Mouse (Mus musculus) neural tube, embryonic 11.5 days (tissue): ENCODE measurements around the gene Blmh. TPM values are rescaled to one million over a fixed set of nuclear protein-coding genes. Genes with fewer than 3 reads are reported as not detected.
A peak's percentile ranks its signal among the peaks of the same experiment; 100 is the strongest.

Source experiments
- ATAC-seq: fragments of 200-750 bp; cut with Nextera tagmentation; 2 replicates; pipeline ENCODE4 v1.8.0; 2017; ENCODE audit warnings: moderate number of reproducible peaks, mild to moderate bottlenecking, moderate TSS enrichment, moderate library complexity; ENCODE audit not compliant: insufficient read depth, low FRiP score, low TSS enrichment
- DNase-seq: peaks from one replicate; pipeline ENCODE4 v3.0.0-alpha.2; 2015; ENCODE audit warnings: low spot score
- H3K27ac ChIP-seq: fragments of 300-500 bp; sonication (generic); 2 replicates; pipeline ENCODE4 v1.5.1; 2014; ENCODE audit warnings: low read depth, mild to moderate bottlenecking, low read length
- H3K27me3 ChIP-seq: fragments of 300-500 bp; sonication (generic); 2 replicates; pipeline ENCODE4 v1.6.1; 2014; ENCODE audit warnings: mild to moderate bottlenecking, low read length, mixed read lengths; ENCODE audit not compliant: control insufficient read depth, insufficient read depth
- H3K36me3 ChIP-seq: fragments of 300-500 bp; sonication (generic); 2 replicates; pipeline ENCODE4 v1.6.1; 2014; ENCODE audit warnings: mild to moderate bottlenecking, low read length, moderate library complexity, mixed read lengths; ENCODE audit not compliant: control insufficient read depth, insufficient read depth
- H3K4me1 ChIP-seq: fragments of 300-500 bp; sonication (generic); 2 replicates; pipeline ENCODE4 v1.6.1; 2014; ENCODE audit warnings: low read length, mixed read lengths; ENCODE audit not compliant: control insufficient read depth, insufficient read depth
- H3K4me2 ChIP-seq: fragments of 300-500 bp; sonication (generic); 2 replicates; pipeline ENCODE4 v1.6.1; 2014; ENCODE audit warnings: low read depth, mild to moderate bottlenecking, moderate library complexity
- H3K4me3 ChIP-seq: fragments of 300-500 bp; sonication (generic); 2 replicates; pipeline ENCODE4 v1.5.1; 2014; ENCODE audit warnings: low read depth, low read length
- H3K9ac ChIP-seq: fragments of 300-500 bp; sonication (generic); 2 replicates; pipeline ENCODE4 v1.6.1; 2014; ENCODE audit warnings: mild to moderate bottlenecking, low read length
- H3K9me3 ChIP-seq: fragments of 300-500 bp; sonication (generic); 2 replicates; pipeline ENCODE4 v1.6.1; 2016; ENCODE audit warnings: low read length; ENCODE audit not compliant: control insufficient read depth
- WGBS: fragments of 180-500 bp; shearing (Covaris S2); extraction: QIAGEN DNeasy Blood & Tissue Kit; methylation state at CpG from one replicate; pipeline ENCODE4 v1.1.7; 2014; 5-methylcytosine and 5-hydroxymethylcytosine counted together
- polyA plus RNA-seq: library from polyadenylated mRNA; unstranded; fragments of >200 nt; fragmentation: Nextera tagmentation; extraction: Ambion mirVana; gene quantifications from 2 replicates; pipeline ENCODE4 v1.2.1, GENCODE M21; 2014

The Blmh gene
- polyA plus RNA-seq, 1 experiment from 2014 or later, result 180 TPM

DNA sequence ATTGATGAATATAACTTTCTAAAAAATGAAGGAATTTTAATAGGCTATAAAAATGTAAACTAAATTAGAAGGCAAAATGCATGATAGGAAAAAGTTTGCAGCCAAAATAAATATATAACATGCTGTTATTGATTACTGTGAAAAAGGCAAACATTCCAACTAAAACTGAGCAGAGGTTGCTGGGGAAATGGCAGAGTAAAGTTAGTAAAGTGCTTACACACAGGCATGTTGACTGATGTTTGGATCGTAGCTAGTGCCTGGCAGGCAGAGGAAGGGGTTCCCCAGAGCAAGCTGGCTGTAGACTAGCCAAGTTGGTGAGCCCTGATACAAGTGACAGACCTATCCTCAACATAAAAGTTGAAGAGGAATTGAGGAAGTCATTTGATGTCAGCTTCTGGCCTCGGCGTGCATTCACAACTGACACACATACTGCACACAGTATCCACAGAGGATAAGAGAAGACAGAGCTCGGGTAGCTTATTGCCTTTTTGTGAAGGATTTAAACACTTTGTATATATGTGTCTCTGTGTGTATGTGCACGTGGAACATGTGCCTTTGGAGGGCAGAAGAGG is 57.0 kb downstream of the Blmh start:
- Histone ChIP-seq H3K9me3 (no peaks in the 10 kb centered on the region), H3K36me3 (peaks cover 5% of the 10 kb centered on the region), H3K27me3 (no peaks in the 10 kb centered on the region), H3K4me1 (no peaks in the 10 kb centered on the region), H3K4me2 (no peak overlapping the region), H3K4me3 (no peak overlapping the region), H3K27ac (no peak overlapping the region), H3K9ac (no peak overlapping the region)
- WGBS, result 87% methylated on average over 5 of the region's 5 CpGs
- ATAC-seq (no peak), DNase-seq (no peak)

DNA sequence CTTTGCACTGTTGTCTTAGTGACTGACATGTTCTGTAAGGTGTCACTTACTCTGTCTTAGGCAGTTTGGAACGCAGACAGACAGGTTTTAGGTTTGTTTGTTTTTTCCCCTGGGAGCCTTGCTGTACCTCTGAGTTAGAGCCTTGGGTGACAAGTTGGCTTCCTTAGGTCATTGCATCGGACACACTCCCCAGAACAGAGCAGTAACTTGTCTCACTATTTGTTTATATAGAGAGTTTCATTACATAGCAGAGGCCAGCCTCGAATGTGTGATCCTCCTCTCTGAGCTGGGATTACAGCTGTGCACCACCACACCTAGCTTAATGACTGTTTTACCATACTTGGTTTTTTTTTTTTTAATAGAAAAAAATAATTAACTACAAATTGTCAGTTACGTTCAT is 57.8 kb downstream of the Blmh start:
- peaks cover 8% of the 10 kb centered on the region for H3K36me3 ChIP-seq
- no peak overlapping the region for H3K4me2 ChIP-seq
- DNase-seq (no peak), ATAC-seq (no peak)
- no peak overlapping the region for H3K9ac ChIP-seq
- H3K4me1 ChIP-seq, result no peaks in the 10 kb centered on the region
- no peaks in the 10 kb centered on the region for H3K27me3 ChIP-seq
- no peaks in the 10 kb centered on the region for H3K9me3 ChIP-seq
- 84% methylated on average over 4 of the region's 4 CpGs for WGBS
- H3K4me3 ChIP-seq, result no peak overlapping the region
- H3K27ac ChIP-seq, result no peak overlapping the region

DNA sequence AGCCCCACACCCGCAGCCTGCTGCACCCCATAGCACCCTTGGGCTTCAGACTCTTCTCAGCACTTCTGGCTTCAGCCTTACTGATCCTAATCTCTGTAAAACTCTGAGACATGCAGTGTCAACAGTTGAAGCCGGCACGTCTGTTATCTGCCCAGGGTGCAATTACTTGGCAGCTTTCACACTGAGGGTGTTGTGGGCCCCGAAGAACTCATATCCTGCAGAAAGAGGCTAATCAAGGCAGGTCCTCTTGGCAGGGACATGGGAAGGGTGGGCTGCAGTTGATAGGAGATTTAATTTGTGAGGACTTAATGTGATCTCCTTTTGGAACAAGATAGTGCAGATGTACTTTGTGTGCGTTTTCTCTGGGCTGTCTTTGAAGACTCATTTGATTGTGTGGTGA is 59.0 kb downstream of the Blmh start:
- no peak overlapping the region for H3K9ac ChIP-seq
- 85% methylated on average over 5 of the region's 5 CpGs for WGBS
- no peak overlapping the region for H3K4me2 ChIP-seq
- no peaks in the 10 kb centered on the region for H3K9me3 ChIP-seq
- H3K4me3 ChIP-seq, result no peak overlapping the region
- peaks cover 9% of the 10 kb centered on the region for H3K36me3 ChIP-seq
- no peaks in the 10 kb centered on the region for H3K4me1 ChIP-seq
- ATAC-seq (no peak), DNase-seq (no peak)
- H3K27ac ChIP-seq, result no peak overlapping the region
- no peaks in the 10 kb centered on the region for H3K27me3 ChIP-seq

DNA sequence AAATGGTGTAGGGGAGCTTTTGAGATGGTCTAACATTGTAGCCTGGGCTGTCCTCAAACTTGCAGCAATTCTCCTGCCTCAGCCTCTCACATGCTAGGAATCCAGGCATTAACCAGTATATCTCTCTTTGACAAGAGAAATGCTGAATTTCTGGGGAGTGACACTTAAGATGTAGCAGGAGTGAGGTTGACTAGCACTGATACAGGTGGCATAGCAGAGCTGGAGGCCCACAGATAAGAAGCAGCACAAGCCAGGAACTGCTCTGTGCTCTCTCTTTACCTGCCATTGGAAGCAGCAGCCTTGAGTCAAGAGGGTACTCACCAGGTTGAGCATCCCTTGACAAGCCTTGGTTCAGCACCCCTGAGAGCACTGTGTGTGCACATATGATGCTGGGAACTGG is 59.6 kb downstream of the Blmh start:
- DNase-seq, result no peak
- H3K36me3 ChIP-seq, result peaks cover 9% of the 10 kb centered on the region
- H3K4me1 ChIP-seq, result no peaks in the 10 kb centered on the region
- ATAC-seq, result no peak
- H3K9ac ChIP-seq, result no peak overlapping the region
- no peaks in the 10 kb centered on the region for H3K27me3 ChIP-seq
- H3K9me3 ChIP-seq, result no peaks in the 10 kb centered on the region
- H3K4me2 ChIP-seq, result no peak overlapping the region
- H3K4me3 ChIP-seq, result no peak overlapping the region
- H3K27ac ChIP-seq, result no peak overlapping the region

DNA sequence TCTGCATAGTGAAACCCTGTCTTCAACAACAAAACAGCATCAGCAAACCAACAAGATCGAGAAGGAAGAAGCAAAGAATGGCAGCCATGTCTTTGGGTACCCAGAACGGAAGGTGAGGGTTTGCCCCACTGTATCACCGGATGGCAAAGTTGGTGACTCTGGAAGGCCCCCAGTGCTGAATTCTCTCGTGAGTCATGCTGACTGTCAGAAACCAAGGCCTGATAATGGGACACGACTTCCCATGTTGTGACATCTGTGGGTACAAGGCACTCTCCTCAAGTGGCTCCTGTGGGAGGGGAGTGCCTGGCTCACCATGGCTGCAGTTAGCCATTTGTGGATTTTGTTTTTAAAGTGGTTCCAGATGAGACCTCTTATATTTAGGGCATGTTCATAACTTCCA is 66.2 kb downstream of the Blmh start:
- H3K27me3 ChIP-seq, result no peaks in the 10 kb centered on the region
- DNase-seq, result no peak
- no peak for ATAC-seq
- H3K9ac ChIP-seq, result no peak overlapping the region
- no peak overlapping the region for H3K4me2 ChIP-seq
- peaks cover 7% of the 10 kb centered on the region for H3K36me3 ChIP-seq
- no peak overlapping the region for H3K4me3 ChIP-seq
- H3K4me1 ChIP-seq, result no peaks in the 10 kb centered on the region
- no peak overlapping the region for H3K27ac ChIP-seq
- WGBS, result 72% methylated on average over 5 of the region's 5 CpGs
- H3K9me3 ChIP-seq, result no peaks in the 10 kb centered on the region

DNA sequence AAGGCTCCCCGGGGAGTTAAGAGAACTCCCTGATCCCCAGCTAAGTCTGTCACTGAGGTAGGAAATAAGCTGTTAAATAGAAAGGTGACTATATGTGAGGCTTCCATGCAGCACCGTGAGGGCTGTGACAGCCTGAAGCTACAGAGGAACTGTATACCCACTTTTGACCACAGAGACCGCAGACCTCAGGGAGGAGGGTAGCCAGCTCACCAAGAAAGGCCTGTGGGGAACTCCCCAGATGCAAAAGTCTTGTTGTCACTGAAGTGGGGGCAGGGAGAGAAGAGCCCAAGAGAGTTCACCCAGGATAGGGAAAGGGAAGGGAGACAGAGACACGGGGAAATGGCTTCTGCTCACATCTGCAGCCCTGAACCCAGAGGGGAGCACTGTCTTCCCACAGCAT is 68.3 kb downstream of the Blmh start:
- H3K9ac ChIP-seq, result no peak overlapping the region

DNA sequence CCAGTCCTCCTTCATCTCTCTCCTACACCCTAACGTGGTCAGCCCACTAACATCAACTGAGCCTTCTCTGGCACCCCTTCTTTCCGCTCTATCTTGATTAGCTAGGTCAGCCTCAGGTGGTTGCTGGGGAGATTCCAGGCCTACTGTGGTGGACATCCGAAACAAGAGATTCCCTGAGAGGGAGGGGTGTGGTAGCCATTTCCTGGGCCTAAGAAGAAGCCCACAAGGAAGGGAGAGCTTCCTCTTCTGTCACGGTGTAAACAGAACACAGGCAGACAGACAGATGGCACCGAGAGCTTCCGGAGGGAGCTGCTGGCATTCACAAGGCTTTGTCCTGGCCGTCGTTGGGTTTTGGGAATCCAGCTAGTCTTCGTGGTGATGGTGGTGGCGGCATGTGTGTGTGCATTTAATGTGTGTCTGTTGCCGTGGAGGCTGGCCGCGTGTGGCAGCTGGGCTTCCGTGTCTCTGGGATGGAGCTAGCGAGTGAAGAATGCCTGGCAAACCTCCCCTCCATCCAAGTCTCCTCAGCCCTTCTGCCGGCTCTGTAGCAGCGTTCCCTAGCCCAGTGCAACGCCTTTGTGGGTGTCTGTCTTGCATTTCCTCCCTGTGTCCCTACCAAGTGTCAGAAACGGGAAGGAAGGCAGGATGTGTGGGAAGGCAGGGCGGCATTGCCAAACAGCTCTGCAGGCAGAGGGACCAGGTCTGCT is 71.5 kb downstream of the Blmh start:
- Histone ChIP-seq H3K4me3 (no peak overlapping the region), H3K27me3 (peaks cover 36% of the 10 kb centered on the region), H3K27ac (no peak overlapping the region), H3K36me3 (no peaks in the 10 kb centered on the region), H3K9me3 (no peaks in the 10 kb centered on the region), H3K4me2 (no peak overlapping the region), H3K9ac (no peak overlapping the region), H3K4me1 (peaks cover 8% of the 10 kb centered on the region; the same call in 1 of the 2 replicates)
- WGBS, result 65% methylated on average over 20 of the region's 20 CpGs
- no peak for ATAC-seq
- no peak for DNase-seq

More for the DNA sequence above, 68.3 kb downstream of the Blmh start:
- 42% methylated on average over 4 of the region's 4 CpGs for WGBS
- no peak for ATAC-seq
- Histone ChIP-seq H3K9me3 (no peaks in the 10 kb centered on the region), H3K27ac (no peak overlapping the region), H3K4me1 (0 out of 2 replicates have a peak, but pooled peaks cover under 1% of the 10 kb centered on the region), H3K27me3 (peaks cover 13% of the 10 kb centered on the region), H3K36me3 (no peaks in the 10 kb centered on the region), H3K4me2 (no peak overlapping the region), H3K4me3 (no peak overlapping the region)
- no peak for DNase-seq

DNA sequence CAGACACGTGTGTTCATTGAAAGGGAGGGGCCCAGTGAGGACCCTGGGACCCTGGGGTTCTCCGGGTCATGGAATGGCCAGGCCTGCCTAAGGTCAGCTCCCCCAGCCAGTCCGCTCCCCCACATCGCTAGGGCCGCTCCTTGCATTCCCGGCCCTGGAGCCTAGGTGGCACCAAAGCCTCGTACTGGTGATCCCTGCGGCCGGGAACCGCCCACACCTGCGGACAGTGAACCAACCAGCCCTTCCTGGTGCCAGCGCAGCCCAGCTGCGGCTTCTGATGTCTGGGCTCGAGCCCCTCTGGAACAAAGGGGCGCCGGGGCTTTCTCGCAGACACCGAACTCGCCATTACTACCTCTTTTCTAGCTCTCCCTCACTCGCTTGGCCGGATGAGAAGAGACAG is 72.7 kb downstream of the Blmh start:
- H3K9ac ChIP-seq, result peak overlapping the region; percentile 44; the same call in 1 of the 2 replicates
- H3K27me3 ChIP-seq, result peaks cover 36% of the 10 kb centered on the region
- under 1% methylated on average over 21 of the region's 21 CpGs for WGBS
- H3K9me3 ChIP-seq, result no peaks in the 10 kb centered on the region
- H3K4me1 ChIP-seq, result peaks cover 8% of the 10 kb centered on the region; the same call in 1 of the 2 replicates
- DNase-seq, result peak; percentile 88
- no peak overlapping the region for H3K27ac ChIP-seq
- H3K36me3 ChIP-seq, result no peaks in the 10 kb centered on the region
- H3K4me2 ChIP-seq, result peak overlapping the region; percentile 81
- no peak; the same call in 1 of the 2 replicates for ATAC-seq
- H3K4me3 ChIP-seq, result peak overlapping the region; percentile 39
